Mouse (Mus musculus): Measurements from ENCODE around the gene 4930595M18Rik. TPM values are rescaled to one million over a fixed set of nuclear protein-coding genes. Genes with fewer than 3 reads are reported as not detected.

Gene 4930595M18Rik
- not detected in 4 replicates for total RNA-seq (2023; ENCODE audit: inconsistent age)

DNA sequence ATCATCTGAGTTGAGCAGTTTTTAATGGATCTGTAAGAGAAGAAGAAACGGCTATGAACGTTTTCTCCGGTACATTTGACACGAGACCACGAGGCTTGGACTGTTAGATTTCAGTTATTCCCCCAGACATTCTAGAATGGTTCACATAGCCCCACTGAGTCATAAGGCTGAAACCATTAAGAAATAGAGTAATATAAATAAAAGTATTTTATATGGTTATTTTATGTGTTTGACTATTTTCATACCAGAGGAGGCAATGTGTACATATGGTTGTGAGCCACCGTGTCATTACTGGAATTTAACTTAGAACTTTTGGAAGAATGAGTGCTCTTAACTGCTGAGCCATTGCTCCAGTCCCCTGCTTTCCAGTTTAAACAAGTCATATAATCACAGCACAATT lies at the start of gene 4930595M18Rik:
TSS of gene 4930595M18Rik (minus strand) at position 101 of the 400 bp plus-strand sequence.

